Mouse (Mus musculus) macrophage (primary cell): ENCODE data around the gene Slc27a2. TPM values are rescaled to one million over a fixed set of nuclear protein-coding genes. Genes with fewer than 3 reads are reported as not detected.

Experiments
- H3K27ac ChIP-seq: fragments of 350-480 bp; formaldehyde crosslinking; 2 replicates; pipeline ENCODE4 v1.9.0; 2021
- H3K36me3 ChIP-seq: fragments of 350-480 bp; formaldehyde crosslinking; 2 replicates; pipeline ENCODE4 v1.9.0; 2021; ENCODE audit errors: inconsistent target
- H3K4me3 ChIP-seq: fragments of 350-480 bp; formaldehyde crosslinking; 2 replicates; pipeline ENCODE4 v1.9.0; 2021; ENCODE audit errors: inconsistent target
- H3K79me2 ChIP-seq: fragments of 350-480 bp; formaldehyde crosslinking; 2 replicates; pipeline ENCODE4 v1.9.0; 2021; ENCODE audit errors: inconsistent target
- WGBS: methylation state at CpG from one replicate; pipeline ENCODE4 v1.1.7; 2026; ENCODE audit warnings: inconsistent platforms; ENCODE audit not compliant: missing documents; 5-methylcytosine and 5-hydroxymethylcytosine counted together
- polyA plus RNA-seq: library from polyadenylated mRNA; stranded (reverse); fragments of 250-400 nt; gene quantifications from 3 replicates; pipeline ENCODE4 v1.2.4, GENCODE M21; 2018; ENCODE audit warnings: inconsistent platforms

The Slc27a2 gene
- polyA plus RNA-seq, 1 experiment from 2014 or later = not detected

DNA sequence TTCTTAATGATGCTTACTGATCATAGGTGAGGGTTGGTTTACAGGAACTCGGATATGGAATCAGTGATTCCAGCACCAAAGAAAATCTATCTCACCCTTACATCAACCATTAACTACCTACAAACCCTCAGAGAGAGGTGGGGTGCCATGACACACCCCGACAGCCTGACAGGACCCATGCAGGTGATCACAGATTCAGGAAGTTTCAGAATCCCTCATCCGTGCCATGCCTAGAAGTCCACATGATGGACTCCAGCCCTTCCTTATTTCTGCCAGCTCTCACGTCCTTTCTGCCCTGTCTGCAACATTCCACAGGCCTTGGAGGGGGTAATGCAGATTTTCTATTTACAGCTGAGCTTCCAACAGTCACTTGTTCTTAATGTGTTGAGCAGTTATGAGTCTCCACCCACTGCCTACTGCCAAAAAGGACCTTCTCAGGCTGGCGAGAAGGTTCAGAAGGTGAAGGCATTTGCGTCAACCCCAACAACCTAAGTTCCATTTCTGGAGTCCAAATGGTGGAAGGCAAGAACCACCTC is 11.7 kb upstream of the Slc27a2 start:
- WGBS = 88% methylated on average over 6 of the region's 6 CpGs
- no peaks in the 10 kb centered on the region for H3K79me2 ChIP-seq
- no peak overlapping the region for H3K27ac ChIP-seq
- no peaks in the 10 kb centered on the region for H3K36me3 ChIP-seq
- no peak overlapping the region for H3K4me3 ChIP-seq

DNA sequence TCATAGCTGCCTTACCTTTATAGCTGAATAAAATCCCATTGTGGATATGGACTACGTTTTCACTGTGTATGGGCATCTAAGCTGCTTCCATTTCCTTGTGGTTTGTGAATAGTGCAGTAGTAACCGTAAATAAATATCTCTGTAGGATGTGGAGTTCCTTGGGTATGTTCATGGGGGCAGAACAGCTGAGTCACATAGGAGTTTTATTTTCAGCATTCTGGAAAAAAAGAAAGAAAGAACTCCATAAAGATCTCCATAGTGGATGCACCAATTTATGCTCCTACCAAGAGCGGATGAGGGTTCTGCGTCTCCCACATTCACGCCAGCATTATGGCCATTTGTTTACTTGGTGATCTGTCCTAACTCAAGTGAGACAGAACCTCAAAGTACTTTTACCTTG is 10.0 kb upstream of the Slc27a2 start:
- WGBS = 74% methylated on average over 5 of the region's 5 CpGs
- Histone ChIP-seq H3K79me2 (no peaks in the 10 kb centered on the region), H3K27ac (no peak overlapping the region), H3K36me3 (no peaks in the 10 kb centered on the region), H3K4me3 (no peak overlapping the region)

DNA sequence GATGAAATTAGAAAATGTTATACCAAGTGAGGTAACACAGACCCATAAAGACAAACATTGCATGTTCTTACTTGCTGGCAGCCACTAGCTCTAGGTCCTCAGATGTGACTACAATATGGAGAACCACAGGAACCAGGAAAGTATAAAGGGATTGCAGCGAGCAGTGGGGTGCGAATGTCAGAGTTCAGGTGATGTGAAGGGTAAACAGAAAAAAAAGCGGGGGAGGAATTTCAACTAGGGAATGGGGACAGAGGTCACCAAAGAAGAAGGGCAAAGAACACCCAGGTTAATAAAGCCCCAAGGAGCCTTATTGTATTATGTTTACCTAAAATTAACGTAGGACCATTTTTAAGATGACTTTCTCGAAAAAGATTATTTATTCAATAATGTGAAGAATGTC is 6.9 kb upstream of the Slc27a2 start:
- 96% methylated on average over 5 of the region's 5 CpGs for WGBS
- Histone ChIP-seq H3K36me3 (no peaks in the 10 kb centered on the region), H3K27ac (no peak overlapping the region), H3K79me2 (no peaks in the 10 kb centered on the region), H3K4me3 (no peak overlapping the region)

DNA sequence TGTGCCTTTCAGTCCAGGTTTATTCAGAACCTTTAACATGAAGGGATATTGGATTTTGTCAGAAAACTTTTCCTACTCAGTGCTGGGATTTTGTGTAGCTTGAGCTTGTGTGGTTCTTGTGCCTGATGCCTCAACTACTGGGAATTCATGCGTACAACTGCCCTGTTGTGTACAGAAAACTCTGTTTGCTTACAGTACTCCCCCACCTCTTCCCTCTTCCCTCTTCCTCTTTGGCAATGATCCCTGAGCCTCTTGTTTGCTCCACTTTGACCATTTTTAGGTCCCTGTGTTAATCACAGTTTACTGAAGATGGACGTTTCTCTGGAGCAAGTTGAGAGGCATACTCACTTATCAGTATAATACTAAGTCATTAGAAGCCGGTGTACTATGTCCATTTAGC is 5.8 kb upstream of the Slc27a2 start:
- H3K27ac ChIP-seq = no peak overlapping the region
- WGBS = 90% methylated on average over 3 of the region's 3 CpGs

DNA sequence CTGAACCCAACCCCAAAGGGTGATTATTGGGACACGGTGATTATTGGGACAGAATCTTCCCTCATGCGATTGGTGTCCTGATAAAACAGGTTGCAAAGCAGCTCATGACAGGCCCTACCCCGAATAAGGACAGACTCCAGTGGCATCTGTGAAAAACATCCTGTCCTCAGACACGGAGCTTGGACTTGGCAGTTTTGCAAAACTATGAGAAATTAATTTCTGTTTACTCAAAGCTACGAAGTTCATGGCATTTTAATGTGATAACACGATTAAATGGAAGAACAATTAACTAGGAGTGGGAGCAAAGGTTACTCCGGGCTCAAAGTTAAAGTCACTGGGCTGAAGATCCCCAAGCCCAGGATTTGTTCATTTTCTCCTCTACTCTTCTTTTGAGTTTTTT is 2.5 kb upstream of the Slc27a2 start:
- no peak overlapping the region for H3K4me3 ChIP-seq
- 92% methylated on average over 7 of the region's 7 CpGs for WGBS
- no peak overlapping the region for H3K27ac ChIP-seq
- no peaks in the 10 kb centered on the region for H3K79me2 ChIP-seq
- H3K36me3 ChIP-seq = no peaks in the 10 kb centered on the region

More for the DNA sequence above, 5.8 kb upstream of the Slc27a2 start:
- Histone ChIP-seq H3K79me2 (no peaks in the 10 kb centered on the region), H3K4me3 (no peak overlapping the region), H3K36me3 (no peaks in the 10 kb centered on the region)

DNA sequence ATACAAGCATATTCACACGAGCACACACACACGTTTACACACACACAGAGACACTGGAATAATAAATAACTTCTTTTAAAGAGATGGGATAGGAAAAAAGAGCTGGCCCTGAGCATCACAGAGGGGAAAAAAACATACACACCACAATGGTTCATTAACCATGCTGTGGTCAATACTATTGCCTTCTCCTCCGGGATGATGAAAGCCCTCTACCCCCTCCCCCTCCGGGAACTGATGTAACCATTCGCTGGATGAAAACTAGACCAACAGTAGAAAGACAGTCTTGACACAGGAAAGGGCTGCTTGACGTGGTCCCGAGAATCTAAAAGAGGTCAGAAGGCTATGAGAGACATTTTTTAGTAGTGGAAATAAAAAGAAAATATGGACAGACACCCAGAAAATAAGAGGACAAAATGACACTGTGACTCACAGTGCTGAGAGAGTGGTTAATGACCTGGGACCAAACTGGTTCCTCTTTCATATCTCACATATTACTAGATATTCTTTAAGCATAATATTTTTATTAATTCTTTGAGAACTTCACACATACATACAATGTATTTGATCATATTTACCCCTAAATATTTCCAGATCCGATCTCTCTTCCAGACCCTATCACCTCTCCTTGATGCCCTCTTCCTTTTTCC is 840 bp upstream of the Slc27a2 start:
- 42% methylated on average over 8 of the region's 8 CpGs for WGBS

DNA sequence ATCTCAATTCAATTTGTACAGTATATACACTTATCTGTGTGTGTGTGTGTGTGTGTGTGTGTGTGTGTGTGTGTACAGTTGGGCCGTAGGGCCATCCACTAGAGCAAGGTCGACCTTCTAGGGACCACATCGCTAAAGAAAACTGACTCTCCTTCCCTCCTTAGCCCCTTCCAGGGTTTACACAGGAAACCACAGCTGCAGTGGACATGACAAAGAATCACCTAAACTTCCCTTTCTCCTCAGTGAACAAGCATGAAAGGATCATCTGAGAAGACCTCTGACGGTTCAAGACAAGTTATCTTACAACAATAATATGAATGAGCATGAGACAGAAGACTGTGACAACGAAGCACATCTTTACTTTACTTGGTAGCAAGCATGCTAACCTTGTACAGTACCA is 311 bp upstream of the Slc27a2 start:
- Histone ChIP-seq H3K4me3 (no peak overlapping the region), H3K79me2 (no peaks in the 10 kb centered on the region), H3K27ac (no peak overlapping the region), H3K36me3 (no peaks in the 10 kb centered on the region)
- 6% methylated on average over 5 of the region's 5 CpGs for WGBS

More for the DNA sequence above, 840 bp upstream of the Slc27a2 start:
- Histone ChIP-seq H3K36me3 (no peaks in the 10 kb centered on the region), H3K27ac (no peak overlapping the region), H3K4me3 (no peak overlapping the region), H3K79me2 (no peaks in the 10 kb centered on the region)

DNA sequence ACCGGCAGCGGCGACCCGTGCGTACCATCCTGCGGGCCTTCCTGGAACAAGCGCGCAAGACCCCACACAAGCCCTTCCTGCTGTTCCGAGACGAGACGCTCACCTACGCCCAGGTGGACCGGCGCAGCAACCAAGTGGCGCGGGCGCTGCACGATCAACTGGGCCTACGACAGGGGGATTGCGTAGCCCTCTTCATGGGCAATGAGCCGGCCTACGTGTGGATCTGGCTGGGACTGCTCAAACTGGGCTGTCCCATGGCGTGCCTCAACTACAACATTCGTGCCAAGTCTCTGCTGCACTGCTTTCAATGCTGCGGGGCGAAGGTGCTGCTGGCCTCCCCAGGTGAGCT is 1.1 kb downstream of the Slc27a2 start:
- Histone ChIP-seq H3K36me3 (no peaks in the 10 kb centered on the region), H3K79me2 (no peaks in the 10 kb centered on the region), H3K27ac (no peak overlapping the region), H3K4me3 (no peak overlapping the region)
- WGBS = 23% methylated on average over 23 of the region's 26 CpGs

DNA sequence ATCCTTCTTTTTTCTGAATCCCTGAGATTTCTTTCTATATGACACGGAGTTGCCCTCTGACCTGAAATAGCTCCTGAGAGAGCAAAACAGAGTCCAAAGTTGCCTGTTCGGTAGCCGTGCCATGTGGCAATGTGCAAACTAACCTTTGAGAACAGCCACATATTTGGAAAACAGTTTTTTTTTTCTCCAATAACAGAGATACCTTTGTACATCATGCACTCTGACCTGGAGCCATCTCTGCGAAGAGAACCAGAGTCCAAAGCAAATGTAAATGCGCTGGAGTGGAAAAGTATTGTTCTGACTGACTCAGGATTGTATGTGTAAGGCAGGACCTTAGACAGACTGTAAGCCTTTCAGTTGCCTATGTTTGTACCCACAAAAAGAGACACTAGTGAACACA is 3.3 kb downstream of the Slc27a2 start:
- no peaks in the 10 kb centered on the region for H3K79me2 ChIP-seq
- H3K36me3 ChIP-seq = no peaks in the 10 kb centered on the region
- no peak overlapping the region for H3K4me3 ChIP-seq
- WGBS = 94% methylated on average over 5 of the region's 5 CpGs
- no peak overlapping the region for H3K27ac ChIP-seq

DNA sequence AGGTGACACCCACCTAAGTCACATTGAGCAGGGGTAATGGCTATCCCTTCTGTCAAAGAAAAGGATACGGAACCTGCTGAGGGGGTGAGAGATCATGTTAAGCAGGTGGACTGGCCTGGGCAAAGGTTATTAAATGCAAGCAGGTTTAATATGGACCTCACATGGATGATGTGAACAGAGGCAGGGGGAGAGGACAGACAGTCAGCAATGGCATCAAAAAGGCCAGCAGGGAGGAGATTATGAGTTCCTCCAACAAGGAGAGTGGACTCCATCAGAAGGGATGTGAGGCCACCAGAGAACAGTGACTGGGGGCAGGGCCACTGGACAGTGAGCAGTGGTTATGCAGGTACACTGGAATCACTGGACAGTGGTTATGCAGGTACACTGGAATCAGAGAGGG is 7.9 kb downstream of the Slc27a2 start:
- H3K36me3 ChIP-seq = no peaks in the 10 kb centered on the region
- 100% methylated on average over 1 of the region's 1 CpGs for WGBS
- no peaks in the 10 kb centered on the region for H3K79me2 ChIP-seq
- no peak overlapping the region for H3K27ac ChIP-seq
- H3K4me3 ChIP-seq = no peak overlapping the region

DNA sequence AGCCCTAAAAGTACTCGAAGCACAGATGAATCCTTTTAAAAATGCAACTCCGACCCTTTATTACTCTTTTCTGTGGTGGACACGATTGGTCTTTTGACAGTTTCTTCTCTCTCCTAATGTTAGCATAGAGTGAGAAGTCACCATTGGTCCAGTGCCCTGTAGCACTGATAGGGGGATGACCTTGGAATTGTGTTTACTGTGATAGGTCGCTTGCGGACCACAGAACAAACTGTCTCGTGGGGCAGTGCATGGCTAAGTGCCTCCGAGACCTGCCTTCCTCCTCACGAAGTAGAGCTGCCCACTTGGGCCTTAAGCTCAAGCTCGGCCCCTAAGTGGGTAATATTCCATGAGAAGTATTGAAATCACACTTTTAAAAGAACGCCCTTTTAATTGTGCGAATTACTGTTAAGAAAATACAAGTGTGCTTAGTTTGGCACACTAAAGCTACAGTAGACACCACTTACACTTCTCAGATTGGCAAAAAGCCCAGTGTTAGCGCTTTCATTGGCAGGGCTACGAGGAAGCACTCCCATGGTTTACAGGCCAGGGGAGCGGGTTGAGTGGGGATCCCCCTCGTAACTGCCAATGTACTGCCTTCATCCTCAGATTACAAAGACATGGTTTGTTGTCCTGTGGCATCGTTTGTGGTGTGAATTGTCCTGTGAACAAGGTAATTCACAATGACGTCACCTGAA is 11.4 kb downstream of the Slc27a2 start:
- WGBS = 73% methylated on average over 17 of the region's 17 CpGs

DNA sequence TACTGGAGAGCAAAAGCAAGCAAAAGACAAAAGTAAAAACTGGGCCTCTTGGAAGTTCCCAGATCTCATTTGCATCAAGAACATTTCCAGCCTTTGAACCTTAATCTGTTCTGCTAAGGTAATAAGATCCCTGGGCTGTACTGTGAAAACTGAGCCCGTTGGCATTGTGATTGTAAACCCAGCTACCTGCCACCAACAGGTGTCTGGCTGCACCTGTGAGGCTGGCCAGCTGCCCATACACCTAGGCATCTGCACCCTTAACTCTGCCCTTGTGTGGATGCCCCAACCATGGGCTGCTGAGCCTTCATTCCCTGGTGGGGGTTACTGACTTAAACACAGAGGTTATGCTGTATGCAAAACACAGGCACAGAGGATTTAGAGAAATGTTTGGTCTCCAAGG is 20.0 kb downstream of the Slc27a2 start:
- Histone ChIP-seq H3K79me2 (no peaks in the 10 kb centered on the region), H3K36me3 (no peaks in the 10 kb centered on the region), H3K4me3 (no peak overlapping the region), H3K27ac (no peak overlapping the region)
- WGBS = 100% methylated on average over 1 of the region's 1 CpGs

More for the DNA sequence above, 11.4 kb downstream of the Slc27a2 start:
- Histone ChIP-seq H3K4me3 (no peak overlapping the region), H3K36me3 (no peaks in the 10 kb centered on the region), H3K27ac (no peak overlapping the region), H3K79me2 (no peaks in the 10 kb centered on the region)

DNA sequence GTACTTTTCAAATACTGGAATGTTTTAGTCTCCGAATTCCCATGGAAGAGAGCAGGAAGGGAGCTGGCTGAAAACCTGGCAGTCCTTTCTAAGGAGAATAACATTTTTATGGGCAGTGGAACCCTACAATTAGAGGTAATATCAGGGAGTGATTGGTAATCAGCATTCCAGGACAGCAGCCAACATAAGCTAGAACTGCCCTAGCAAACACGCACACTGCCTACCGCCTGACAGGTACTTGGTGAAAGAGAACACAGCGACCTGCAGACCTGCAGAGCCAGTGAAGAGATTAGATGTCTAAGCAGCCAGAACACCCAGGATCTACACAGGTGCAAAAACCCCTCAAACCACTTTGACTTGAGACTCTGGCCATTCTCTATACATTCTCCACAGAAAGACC is 20.5 kb downstream of the Slc27a2 start:
- Histone ChIP-seq H3K79me2 (no peaks in the 10 kb centered on the region), H3K36me3 (no peaks in the 10 kb centered on the region), H3K27ac (no peak overlapping the region), H3K4me3 (no peak overlapping the region)
- 95% methylated on average over 4 of the region's 4 CpGs for WGBS

DNA sequence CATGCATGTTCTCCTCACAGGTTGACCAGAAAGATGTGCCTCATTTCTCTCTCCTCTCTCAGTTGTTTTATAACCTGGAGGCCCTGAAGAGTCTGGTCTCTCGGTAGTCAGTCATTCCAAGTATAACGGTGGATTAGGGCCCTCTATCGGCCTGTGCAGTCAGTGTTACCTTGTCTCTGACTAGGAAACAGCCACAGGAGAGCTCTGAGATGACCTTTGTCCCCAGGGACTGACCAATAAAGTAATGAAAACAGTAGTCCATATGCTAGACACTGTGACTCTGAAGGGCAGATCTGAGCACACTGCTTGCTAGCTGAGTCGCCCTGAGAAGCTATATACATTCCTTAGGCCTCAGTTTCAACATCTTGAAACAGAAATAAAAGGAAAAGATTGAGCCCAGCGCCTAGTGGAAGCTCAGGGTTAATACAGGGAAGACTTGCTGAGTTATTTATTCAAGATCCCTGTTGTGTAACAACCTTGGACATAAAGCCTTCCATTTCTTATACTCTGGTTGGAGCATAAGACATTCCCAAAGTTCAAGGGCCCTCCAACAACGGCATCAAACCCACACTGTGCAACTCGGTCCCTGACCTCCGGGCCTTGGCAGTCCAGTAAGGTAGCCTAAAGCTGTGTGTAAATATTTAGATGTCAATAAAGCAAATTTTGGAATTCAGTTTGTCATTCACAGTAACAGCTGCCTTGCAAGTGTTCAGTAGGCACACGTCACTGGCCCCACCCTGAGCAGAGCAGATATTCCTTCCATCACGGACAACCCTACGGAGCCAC is 23.4 kb downstream of the Slc27a2 start:
- Histone ChIP-seq H3K4me3 (no peak overlapping the region), H3K27ac (no peak overlapping the region), H3K79me2 (no peaks in the 10 kb centered on the region), H3K36me3 (no peaks in the 10 kb centered on the region)
- 88% methylated on average over 11 of the region's 11 CpGs for WGBS

DNA sequence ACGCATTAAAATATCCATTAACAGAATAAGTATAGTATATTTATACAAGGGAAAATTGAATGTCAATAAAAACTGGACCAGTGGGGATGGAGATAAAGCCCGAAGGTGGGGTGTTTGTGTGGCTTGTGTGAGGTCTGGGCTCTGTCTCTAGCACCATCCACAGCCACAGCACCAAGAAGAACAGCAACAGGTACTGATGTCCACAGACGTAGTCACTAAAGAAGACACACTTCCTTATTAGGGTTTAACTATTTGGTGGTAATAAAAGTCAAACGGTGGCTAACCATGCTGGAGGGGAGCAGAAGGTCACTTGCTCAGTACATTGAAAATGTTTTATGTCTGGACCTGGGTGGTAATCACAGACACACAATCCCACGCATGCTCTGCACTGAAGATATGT is 25.2 kb downstream of the Slc27a2 start:
- Histone ChIP-seq H3K27ac (no peak overlapping the region), H3K4me3 (no peak overlapping the region), H3K36me3 (no peaks in the 10 kb centered on the region), H3K79me2 (no peaks in the 10 kb centered on the region)
- WGBS = 79% methylated on average over 5 of the region's 5 CpGs
